Mouse (Mus musculus) limb, embryonic 11.5 days (tissue): ENCODE results near the gene Slc2a1. TPM values are rescaled to one million over a fixed set of nuclear protein-coding genes. Genes with fewer than 3 reads are reported as not detected.

Experiments
- ATAC-seq: fragments of 200-750 bp; cut with Nextera tagmentation; 2 replicates; pipeline ENCODE4 v1.8.0; 2017; ENCODE audit warnings: low read depth; ENCODE audit not compliant: insufficient number of reproducible peaks, low FRiP score, low TSS enrichment
- DNase-seq: peaks from one replicate; pipeline ENCODE4 v3.0.0-alpha.2; 2015; ENCODE audit warnings: low spot score
- H3K27ac ChIP-seq: fragments of 300-500 bp; sonication (generic); replicated peaks from 2 replicates; pipeline ENCODE4 v1.5.1; 2014; ENCODE audit warnings: low read depth, mild to moderate bottlenecking, low read length
- H3K27me3 ChIP-seq: fragments of 300-500 bp; sonication (generic); 2 replicates; pipeline ENCODE4 v1.6.1; 2014; ENCODE audit warnings: mild to moderate bottlenecking, low read length, mixed read lengths; ENCODE audit not compliant: control insufficient read depth, insufficient read depth
- H3K36me3 ChIP-seq: fragments of 300-500 bp; sonication (generic); 2 replicates; pipeline ENCODE4 v1.6.1; 2014; ENCODE audit warnings: mild to moderate bottlenecking, low read length, moderate library complexity, mixed read lengths; ENCODE audit not compliant: control insufficient read depth, insufficient read depth
- H3K4me1 ChIP-seq: fragments of 300-500 bp; sonication (generic); 2 replicates; pipeline ENCODE4 v1.6.1; 2014; ENCODE audit warnings: low read length, mixed read lengths; ENCODE audit not compliant: control insufficient read depth, insufficient read depth
- H3K4me2 ChIP-seq: fragments of 300-500 bp; sonication (generic); 2 replicates; pipeline ENCODE4 v1.6.1; 2014; ENCODE audit warnings: low read depth, mild to moderate bottlenecking, moderate library complexity; ENCODE audit not compliant: severe bottlenecking
- H3K4me3 ChIP-seq: fragments of 300-500 bp; sonication (generic); 2 replicates; pipeline ENCODE4 v1.5.1; 2014; ENCODE audit warnings: low read depth, low read length
- H3K9ac ChIP-seq: fragments of 300-500 bp; sonication (generic); 2 replicates; pipeline ENCODE4 v1.6.1; 2014; ENCODE audit warnings: mild to moderate bottlenecking, low read length
- H3K9me3 ChIP-seq: fragments of 300-500 bp; sonication (generic); 2 replicates; pipeline ENCODE4 v1.6.1; 2016; ENCODE audit warnings: low read length; ENCODE audit not compliant: control insufficient read depth
- WGBS: fragments of 180-500 bp; shearing (Covaris S2); extraction: QIAGEN DNeasy Blood & Tissue Kit; methylation state at CpG from one replicate; pipeline ENCODE4 v1.1.7; 2014; 5-methylcytosine and 5-hydroxymethylcytosine counted together
- polyA plus RNA-seq: library from polyadenylated mRNA; unstranded; fragments of >200 nt; fragmentation: Nextera tagmentation; extraction: Ambion mirVana; gene quantifications from 2 replicates; pipeline ENCODE4 v1.2.1, GENCODE M21; 2014

Gene Slc2a1
- polyA plus RNA-seq, 1 experiment from 2014 or later = 113 TPM

- H3K4me1 ChIP-seq = 0 out of 2 replicates have a peak, but pooled peaks cover 3% of the 10 kb centered on the region
- peak overlapping the region; percentile 11 for H3K4me2 ChIP-seq
- DNase-seq = peak; percentile 78
- H3K36me3 ChIP-seq = peaks cover 28% of the 10 kb centered on the region
- no peak overlapping the region for H3K27ac ChIP-seq
- peak overlapping the region; percentile 27; the same call in 1 of the 2 replicates for H3K9ac ChIP-seq
- no peaks in the 10 kb centered on the region for H3K27me3 ChIP-seq
- ATAC-seq = peak; percentile 72; the same call in 1 of the 2 replicates
- 8% methylated on average over 18 of the region's 18 CpGs for WGBS
- no peak overlapping the region for H3K4me3 ChIP-seq
- no peaks in the 10 kb centered on the region for H3K9me3 ChIP-seq
Observed at GRCm38 (mm10) chr4:119138171-119138570, 29.7 kb downstream of the Slc2a1 start.

- Histone ChIP-seq H3K9ac (no peak overlapping the region), H3K27me3 (no peaks in the 10 kb centered on the region), H3K27ac (no peak overlapping the region), H3K36me3 (peaks cover 23% of the 10 kb centered on the region), H3K4me2 (no peak overlapping the region), H3K4me1 (0 out of 2 replicates have a peak, but pooled peaks cover 3% of the 10 kb centered on the region), H3K4me3 (no peak overlapping the region), H3K9me3 (no peaks in the 10 kb centered on the region)
- no peak for DNase-seq
- 73% methylated on average over 8 of the region's 8 CpGs for WGBS
- no peak for ATAC-seq
Observed at GRCm38 (mm10) chr4:119138776-119139175, 30.3 kb downstream of the Slc2a1 start.

GRCm38 (mm10) chr4:119140126-119140525 lies 31.6 kb downstream of the Slc2a1 start:
- Histone ChIP-seq H3K27ac (no peak overlapping the region), H3K9me3 (no peaks in the 10 kb centered on the region; the same call in 1 of the 2 replicates), H3K4me2 (no peak overlapping the region), H3K36me3 (peaks cover 17% of the 10 kb centered on the region; the same call in 1 of the 2 replicates), H3K4me3 (no peak overlapping the region), H3K4me1 (0 out of 2 replicates have a peak, but pooled peaks cover 3% of the 10 kb centered on the region), H3K27me3 (no peaks in the 10 kb centered on the region), H3K9ac (no peak overlapping the region)
- peak; percentile 58 for DNase-seq
- ATAC-seq = no peak
- WGBS = 50% methylated on average over 3 of the region's 3 CpGs

GRCm38 (mm10) chr4:119141191-119141590 lies 32.7 kb downstream of the Slc2a1 start:
- Histone ChIP-seq H3K4me2 (no peak overlapping the region), H3K27ac (no peak overlapping the region), H3K9me3 (no peaks in the 10 kb centered on the region; the same call in 1 of the 2 replicates), H3K27me3 (no peaks in the 10 kb centered on the region), H3K9ac (no peak overlapping the region), H3K36me3 (peaks cover 6% of the 10 kb centered on the region; the same call in 1 of the 2 replicates), H3K4me1 (0 out of 2 replicates have a peak, but pooled peaks cover 3% of the 10 kb centered on the region), H3K4me3 (no peak overlapping the region)
- DNase-seq (no peak), ATAC-seq (no peak)
- WGBS = 79% methylated on average over 10 of the region's 10 CpGs

- Histone ChIP-seq H3K27me3 (no peaks in the 10 kb centered on the region), H3K9ac (peak overlapping the region; percentile 22; the same call in 1 of the 2 replicates), H3K4me1 (0 out of 2 replicates have a peak, but pooled peaks cover 3% of the 10 kb centered on the region), H3K4me2 (peak overlapping the region; percentile 34; the same call in 1 of the 2 replicates), H3K9me3 (no peaks in the 10 kb centered on the region; the same call in 1 of the 2 replicates), H3K4me3 (no peak overlapping the region), H3K36me3 (no peaks in the 10 kb centered on the region), H3K27ac (no peak overlapping the region)
- DNase-seq = peak; percentile 80
- WGBS = 26% methylated on average over 24 of the region's 24 CpGs
- ATAC-seq = peak; percentile 64; the same call in 1 of the 2 replicates
Observed at GRCm38 (mm10) chr4:119142230-119142871, 33.8 kb downstream of the Slc2a1 start.

- H3K27me3 ChIP-seq = no peaks in the 10 kb centered on the region
- H3K4me2 ChIP-seq = no peak overlapping the region
- 0 out of 2 replicates have a peak, but pooled peaks cover 3% of the 10 kb centered on the region for H3K4me1 ChIP-seq
- no peak overlapping the region for H3K4me3 ChIP-seq
- no peak overlapping the region for H3K27ac ChIP-seq
- ATAC-seq (no peak), DNase-seq (no peak)
- H3K36me3 ChIP-seq = no peaks in the 10 kb centered on the region
- WGBS = 85% methylated on average over 7 of the region's 7 CpGs
- no peaks in the 10 kb centered on the region; the same call in 1 of the 2 replicates for H3K9me3 ChIP-seq
- H3K9ac ChIP-seq = no peak overlapping the region
Observed at GRCm38 (mm10) chr4:119146816-119147215, 38.3 kb downstream of the Slc2a1 start.

- Histone ChIP-seq H3K27ac (no peak overlapping the region), H3K4me3 (no peak overlapping the region), H3K4me2 (no peak overlapping the region), H3K4me1 (0 out of 2 replicates have a peak, but pooled peaks cover 3% of the 10 kb centered on the region), H3K9ac (no peak overlapping the region), H3K36me3 (no peaks in the 10 kb centered on the region), H3K27me3 (no peaks in the 10 kb centered on the region), H3K9me3 (no peaks in the 10 kb centered on the region; the same call in 1 of the 2 replicates)
- DNase-seq (no peak), ATAC-seq (no peak)
- whole genome bisulfite sequencing = 87% methylated on average over 5 of the region's 5 CpGs
Observed at GRCm38 (mm10) chr4:119147347-119147746, 38.8 kb downstream of the Slc2a1 start.

- Histone ChIP-seq H3K36me3 (no peaks in the 10 kb centered on the region), H3K9me3 (no peaks in the 10 kb centered on the region; the same call in 1 of the 2 replicates), H3K9ac (no peak overlapping the region), H3K4me3 (no peak overlapping the region), H3K4me1 (no peaks in the 10 kb centered on the region), H3K27me3 (no peaks in the 10 kb centered on the region), H3K27ac (no peak overlapping the region), H3K4me2 (no peak overlapping the region)
- 85% methylated on average over 11 of the region's 11 CpGs for WGBS
- ATAC-seq (no peak), DNase-seq (no peak)
Observed at GRCm38 (mm10) chr4:119148741-119149140, 40.2 kb downstream of the Slc2a1 start.
